Comparison of ENCODE assay signal across 14 mouse cellular contexts in the genomic region with DNA sequence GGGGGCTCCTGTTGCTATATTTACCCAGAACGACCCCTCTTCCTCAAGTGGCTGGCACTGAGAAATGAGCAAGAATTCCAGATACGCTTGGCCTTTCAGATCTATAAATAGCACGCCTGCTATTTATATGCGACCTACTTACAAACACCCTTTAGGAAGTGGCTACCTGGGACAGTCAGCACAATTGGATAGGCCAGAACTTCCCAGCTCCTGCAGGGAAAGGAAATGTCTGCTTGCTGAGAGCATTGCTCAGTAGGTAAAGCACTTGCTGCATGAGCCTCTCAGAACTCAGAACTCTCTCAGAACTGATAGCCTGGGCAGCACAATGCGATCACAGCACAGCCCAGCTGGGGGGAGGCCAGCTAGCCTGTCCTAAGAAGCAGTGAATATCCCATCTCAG. TPM values are rescaled to one million over a fixed set of nuclear protein-coding genes. Genes with fewer than 3 reads are reported as not detected.
DNase-seq lines count a peak whose midpoint lies in the region; ATAC-seq lines count a peak whose summit lies in the region.
"Had no signal": no experiment of that assay in that cellular context is flagged by ENCODE, and none has a peak within 500 bp of the region (broad histone marks: within the 10 kb centered on the region; RNA-seq: fewer than 3 reads in every experiment).

No protein-coding gene starts in this region.

- 8% methylated on average over 5 of the region's 5 CpGs for WGBS in heart, embryonic 13.5 days

- H3K4me2 ChIP-seq in heart, embryonic 13.5 days = peak overlapping the region; percentile 56
- H3K4me2 ChIP-seq: hindbrain, embryonic 14.5 days; liver, embryonic 13.5 days had no signal

- ATAC-seq in heart, embryonic 13.5 days (ENCODE audit: extremely low read depth, insufficient number of reproducible peaks, low FRiP score, low TSS enrichment) = peak; percentile 23; the same call in 1 of the 2 replicates

- peak; percentile 95 for DNase-seq in heart, adult 11 months
- DNase-seq in heart, postnatal 25 days (ENCODE audit: low spot score) = no peak
- DNase-seq in retina, adult 2 months (ENCODE audit: low read depth, low spot score) = peak; percentile 23
- no peak for DNase-seq in retina, embryonic 14.5 days (ENCODE audit: low spot score)
- peak; percentile 35 for DNase-seq in skeletal muscle tissue, adult 2 months (ENCODE audit: low read depth, low spot score)
- no peak for DNase-seq in adrenal gland, postnatal 36 days
- DNase-seq in embryo, embryonic 10 days (ENCODE audit: low spot score) = no peak
- DNase-seq: kidney, adult 11 months; kidney, postnatal 4 days; liver, embryonic 13.5 days had no signal

- H3K9me3 ChIP-seq in heart, embryonic 13.5 days = peaks cover 11% of the 10 kb centered on the region

- H3K4me3 ChIP-seq in heart, embryonic 13.5 days = peak overlapping the region; percentile 6; the same call in 1 of the 2 replicates
- H3K4me3 ChIP-seq: liver, embryonic 13.5 days; myocyte had no signal

- peak overlapping the region; percentile 33; the same call in 1 of the 2 replicates for H3K9ac ChIP-seq in heart, embryonic 13.5 days
- H3K9ac ChIP-seq: hindbrain, embryonic 14.5 days; liver, embryonic 13.5 days had no signal

- peak overlapping the region; percentile 95 for H3K27ac ChIP-seq in heart, embryonic 13.5 days (replicated peaks)
- H3K27ac ChIP-seq: hindbrain, embryonic 14.5 days; liver, embryonic 13.5 days had no signal

- no peaks in the 10 kb centered on the region for H3K27me3 ChIP-seq in heart, embryonic 13.5 days (replicated peaks)
- H3K27me3 ChIP-seq: liver, embryonic 13.5 days had no signal

- intact Hi-C loops in heart, postnatal 25 days (cut with DNase I) = loop anchor here (5.0 kb wide), 2 partner anchors 56 to 89 kb away; no protein-coding TSS in a partner anchor

- H3K36me3 ChIP-seq in heart, embryonic 13.5 days = peaks cover 10% of the 10 kb centered on the region
- H3K36me3 ChIP-seq: liver, embryonic 13.5 days had no signal

- peaks cover 55% of the 10 kb centered on the region for H3K4me1 ChIP-seq in heart, embryonic 13.5 days

RNA-seq across cellular contexts. Expression of gene Map10, which starts 3.4 kb away (rescaled TPM):
- 1 to 10 TPM; 5.2 to 5.8 TPM for total RNA-seq in heart, postnatal 25 days (2021)
- 4.9 and 5.9 TPM in 2 replicates for polyA plus RNA-seq in heart, embryonic 13.5 days (2015; fragmentation: Nextera tagmentation; extraction: Ambion mirVana)
- total RNA-seq in adrenal gland, postnatal 36 days (2021) = 1 to 10 TPM; 3.3 to 4.2 TPM
- polyA plus RNA-seq: C2C12, myocyte had no signal

Comparison
In these comparisons a context has a peak if more than half of its experiments do, and no peak if none do; other contexts are left out.
1. DNase-seq: peak in heart, adult 11 months (single experiment), retina, adult 2 months (single experiment) and skeletal muscle tissue, adult 2 months (single experiment); none in heart, postnatal 25 days (single experiment), retina, embryonic 14.5 days (single experiment), adrenal gland, postnatal 36 days (0 of 2) and embryo, embryonic 10 days (single experiment).